Mouse (Mus musculus): ENCODE results near the gene Srek1ip1. TPM values are rescaled to one million over a fixed set of nuclear protein-coding genes. Genes with fewer than 3 reads are reported as not detected.

Srek1ip1 gene
- polyA plus RNA-seq, 1 experiment, result 22.3 TPM

DNA sequence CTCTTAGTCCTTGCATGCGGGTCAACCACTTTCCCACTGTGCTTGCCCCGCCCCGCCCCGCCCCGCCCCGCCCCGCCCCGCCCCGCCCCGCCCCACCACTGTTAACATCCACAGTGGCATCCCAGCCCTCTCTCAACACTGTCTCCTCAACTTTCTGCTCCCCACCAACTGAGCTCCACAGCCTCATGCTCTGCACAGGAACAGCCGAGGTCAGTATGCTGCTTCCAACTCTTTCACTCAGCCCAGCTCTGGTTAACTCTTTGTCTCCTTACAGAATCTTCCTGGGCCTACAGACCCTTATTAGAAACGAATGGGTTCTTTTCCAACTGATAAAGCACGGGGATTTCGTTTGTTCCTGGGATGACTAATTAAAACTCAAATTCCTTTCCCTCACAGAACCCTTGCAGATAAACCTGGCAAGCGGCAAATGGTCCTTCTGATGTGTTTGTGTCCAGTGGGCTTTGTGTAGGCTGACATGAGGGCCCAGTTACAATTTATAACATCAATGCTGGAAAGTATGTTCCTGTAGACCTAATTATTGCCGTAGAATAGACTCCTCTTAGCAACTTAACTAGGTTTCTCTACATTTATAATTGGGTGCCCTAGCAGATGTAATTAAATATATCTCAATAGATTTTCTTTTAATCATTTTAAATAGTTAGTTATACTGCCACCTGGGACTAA, 91.4 kb downstream of the Srek1ip1 start:
- H3K27ac ChIP-seq (ENCODE audit: insufficient read depth, low read length), result no peak overlapping the region
- H3K4me3 ChIP-seq (ENCODE audit: low read depth, low read length), result no peak overlapping the region
- no peaks in the 10 kb centered on the region for H3K36me3 ChIP-seq (ENCODE audit: control insufficient read depth, insufficient read depth, low read length, poor library complexity, severe bottlenecking)
- no peak for TF ChIP-seq EP300 (IDR thresholded peaks at IDR 0.05; ENCODE audit: insufficient read depth, low read depth, low read length)
- TF ChIP-seq POLR2A (IDR thresholded peaks at IDR 0.05; ENCODE audit: insufficient read depth, low read length), result no peak
- TF ChIP-seq CTCF (IDR thresholded peaks at IDR 0.05; ENCODE audit: low read depth, low read length), result no peak
- no peaks in the 10 kb centered on the region for H3K27me3 ChIP-seq (ENCODE audit: control insufficient read depth, insufficient read depth, low read length, poor library complexity, severe bottlenecking)
- no peaks in the 10 kb centered on the region for H3K9me3 ChIP-seq (replicated peaks; ENCODE audit: control insufficient read depth, insufficient read depth, low read length, poor library complexity, severe bottlenecking)
- no peaks in the 10 kb centered on the region for H3K4me1 ChIP-seq (ENCODE audit: control insufficient read depth, insufficient read depth, low read length)
- no peak overlapping the region for H3K9ac ChIP-seq (ENCODE audit: low read depth, poor library complexity, severe bottlenecking)

DNA sequence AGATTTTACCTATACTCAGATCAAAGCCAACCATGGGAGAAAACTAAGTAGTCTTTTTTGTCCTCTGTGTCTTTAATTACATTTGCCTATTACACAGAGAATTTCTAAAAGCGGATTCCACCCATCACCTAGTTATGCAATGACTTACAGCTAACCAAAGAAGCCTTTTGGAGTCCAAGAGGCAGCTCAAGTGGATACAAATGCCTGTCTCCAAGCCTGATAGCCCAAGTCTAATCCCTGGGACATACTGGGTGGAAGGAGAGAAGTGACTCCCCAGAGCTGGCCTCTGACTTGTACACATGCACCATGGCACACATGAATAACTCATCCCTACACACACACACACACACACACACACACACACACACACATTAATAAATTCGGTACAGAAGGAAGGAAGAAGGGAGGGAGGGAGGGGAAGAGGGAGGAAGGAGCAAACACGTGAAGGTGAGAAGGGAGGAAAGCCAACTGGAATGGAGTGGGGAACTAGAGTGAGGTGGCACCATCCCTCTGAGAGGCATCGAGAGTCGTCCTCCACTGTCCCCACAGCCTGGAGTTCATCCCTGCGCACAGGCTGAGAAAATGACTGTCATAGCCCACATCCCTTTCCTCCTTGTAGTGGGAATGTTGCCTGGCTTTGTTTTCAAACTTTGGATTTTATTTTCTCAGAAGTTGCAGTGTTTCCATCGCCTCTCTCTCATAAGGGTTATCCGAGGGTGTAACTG, 94.2 kb downstream of the Srek1ip1 start:
- H3K36me3 ChIP-seq (ENCODE audit: control insufficient read depth, insufficient read depth, low read length, poor library complexity, severe bottlenecking), result no peaks in the 10 kb centered on the region
- no peak overlapping the region for H3K4me3 ChIP-seq (ENCODE audit: low read depth, low read length)

More for the DNA sequence above, 94.2 kb downstream of the Srek1ip1 start:
- Histone ChIP-seq H3K9me3 (replicated peaks; ENCODE audit: control insufficient read depth, insufficient read depth, low read length, poor library complexity, severe bottlenecking) (no peaks in the 10 kb centered on the region), H3K27me3 (ENCODE audit: control insufficient read depth, insufficient read depth, low read length, poor library complexity, severe bottlenecking) (no peaks in the 10 kb centered on the region), H3K4me1 (ENCODE audit: control insufficient read depth, insufficient read depth, low read length) (no peaks in the 10 kb centered on the region), H3K27ac (ENCODE audit: insufficient read depth, low read length) (no peak overlapping the region), H3K9ac (ENCODE audit: low read depth, poor library complexity, severe bottlenecking) (no peak overlapping the region)
- TF ChIP-seq CTCF (IDR thresholded peaks at IDR 0.05; ENCODE audit: low read depth, low read length) (no peak), EP300 (IDR thresholded peaks at IDR 0.05; ENCODE audit: insufficient read depth, low read depth, low read length) (no peak), POLR2A (IDR thresholded peaks at IDR 0.05; ENCODE audit: insufficient read depth, low read length) (no peak)

Other genes starting within 250 kb of the Srek1ip1 start
- gene Cwc27, start 24.7 kb downstream of the Srek1ip1 start, polyA plus RNA-seq (2011; ENCODE audit: insufficient read depth, insufficient read length, low read depth, missing spikeins), result 41.0 and 45.2 TPM in 2 replicates
- not detected in 2 replicates for gene Shisal2b, start 71.4 kb downstream of the Srek1ip1 start, polyA plus RNA-seq (2011; ENCODE audit: insufficient read depth, insufficient read length, low read depth, missing spikeins)

All from ES-Bruce4 (cell line).